8 mouse cellular contexts compared by ENCODE assay signal in genomic region chr1:88474598-88474997, GRCm38 (mm10). TPM values are rescaled to one million over a fixed set of nuclear protein-coding genes. Genes with fewer than 3 reads are reported as not detected.
A peak's percentile ranks its signal among the peaks of the same experiment; 100 is the strongest.
DNase-seq lines count a peak whose midpoint lies in the region; ATAC-seq lines count a peak whose summit lies in the region.

No protein-coding gene starts in this region.

- H3K4me3 ChIP-seq in heart, embryonic 13.5 days, result no peak overlapping the region
- H3K4me3 ChIP-seq in stomach, embryonic 15.5 days (replicated peaks), result no peak overlapping the region

- WGBS in heart, embryonic 13.5 days, result 37% methylated on average over 7 of the region's 7 CpGs
- 16% methylated on average over 7 of the region's 7 CpGs for WGBS in stomach, embryonic 15.5 days

- H3K27me3 ChIP-seq in heart, embryonic 13.5 days (replicated peaks), result no peaks in the 10 kb centered on the region
- H3K27me3 ChIP-seq in stomach, embryonic 15.5 days (replicated peaks), result no peaks in the 10 kb centered on the region

- H3K27ac ChIP-seq in heart, embryonic 13.5 days (replicated peaks), result peak overlapping the region; percentile 21; the same call in 1 of the 2 replicates
- peak overlapping the region; percentile 72 for H3K27ac ChIP-seq in stomach, embryonic 15.5 days

- no peak for ATAC-seq in heart, embryonic 13.5 days (ENCODE audit: extremely low read depth, insufficient number of reproducible peaks, low FRiP score, low TSS enrichment)
- peak; percentile 70 for ATAC-seq in stomach, embryonic 15.5 days (ENCODE audit: insufficient read depth, low FRiP score, low read depth)

- no peak overlapping the region for H3K4me2 ChIP-seq in heart, embryonic 13.5 days
- H3K4me2 ChIP-seq in stomach, embryonic 15.5 days, result no peak overlapping the region

- H3K36me3 ChIP-seq in heart, embryonic 13.5 days, result no peaks in the 10 kb centered on the region
- no peaks in the 10 kb centered on the region for H3K36me3 ChIP-seq in stomach, embryonic 15.5 days

- no peak overlapping the region for H3K9ac ChIP-seq in heart, embryonic 13.5 days
- no peak overlapping the region for H3K9ac ChIP-seq in stomach, embryonic 15.5 days

- peaks cover 18% of the 10 kb centered on the region for H3K4me1 ChIP-seq in heart, embryonic 13.5 days
- H3K4me1 ChIP-seq in stomach, embryonic 15.5 days, result peaks cover 24% of the 10 kb centered on the region

- DNase-seq in CD4-positive, CD25-positive, alpha-beta regulatory T cell, adult 2 months (ENCODE audit: low read depth, low spot score), result peak; percentile 78
- peak; percentile 27 for DNase-seq in adrenal gland, postnatal 25 days
- peak; percentile 72 to 77 for DNase-seq in kidney, postnatal 36 days
- DNase-seq in cerebellum, postnatal 36 days, result no peak
- DNase-seq in spleen, postnatal 10 days (ENCODE audit: low spot score in 2 of 2), result no peak
- DNase-seq in cerebellum, postnatal 25 days, result no peak

- no peaks in the 10 kb centered on the region for H3K9me3 ChIP-seq in heart, embryonic 13.5 days
- H3K9me3 ChIP-seq in stomach, embryonic 15.5 days, result no peaks in the 10 kb centered on the region

RNA-seq across cellular contexts. Expression of gene Glrp1, which starts 35.3 kb away (rescaled TPM):
- total RNA-seq in adrenal gland, postnatal 25 days (2021), result not detected in 2 replicates
- polyA plus RNA-seq in heart, embryonic 13.5 days (2015; fragmentation: Nextera tagmentation; extraction: Ambion mirVana), result 0.19 and 0.24 TPM in 2 replicates
- polyA plus RNA-seq in stomach, embryonic 15.5 days (2015; fragmentation: Nextera tagmentation; extraction: Ambion mirVana), result not detected in 2 replicates

Comparison
In these comparisons a context has a peak if more than half of its experiments do, and no peak if none do; other contexts are left out.
1. DNase-seq: peak in CD4-positive, CD25-positive, alpha-beta regulatory T cell, adult 2 months (single experiment), adrenal gland, postnatal 25 days (single experiment) and kidney, postnatal 36 days (2 of 2); none in cerebellum, postnatal 36 days (0 of 2), spleen, postnatal 10 days (0 of 2) and cerebellum, postnatal 25 days (0 of 2).